In the genomic region with DNA sequence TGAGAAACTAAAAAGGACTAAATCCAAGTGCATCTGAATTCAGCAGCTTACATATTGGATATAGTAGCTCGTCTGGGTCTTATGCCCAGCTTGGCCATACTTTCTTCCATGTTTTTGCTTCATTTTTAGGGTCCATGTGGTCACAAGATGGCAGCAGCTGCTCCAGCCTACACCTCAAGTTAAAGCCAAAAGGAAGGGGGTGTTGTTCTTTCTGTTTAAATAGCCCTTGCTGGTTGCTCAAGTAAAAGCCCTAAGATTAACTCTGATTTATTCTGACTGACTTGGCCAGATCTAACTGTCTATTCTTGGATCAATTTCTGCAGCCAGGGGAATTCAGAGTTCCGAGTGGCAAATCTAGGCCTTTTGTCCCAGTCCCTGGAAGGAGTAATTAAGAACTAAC, we compare ENCODE assay signal across 25 mouse cellular contexts.
A peak's percentile ranks its signal among the peaks of the same experiment; 100 is the strongest.
DNase-seq lines count a peak whose midpoint lies in the region; ATAC-seq lines count a peak whose summit lies in the region.
"Had no signal": no experiment of that assay in that cellular context is flagged by ENCODE, and none has a peak within 500 bp of the region (broad histone marks: within the 10 kb centered on the region; RNA-seq: fewer than 3 reads in every experiment).

No protein-coding gene starts in this region.

- WGBS in midbrain, embryonic 11.5 days: 63% methylated on average over 2 of the region's 2 CpGs
- 57% methylated on average over 2 of the region's 2 CpGs for WGBS in midbrain, embryonic 16.5 days
- 64% methylated on average over 2 of the region's 2 CpGs for WGBS in liver, embryonic 11.5 days

- peak; percentile 95 for ATAC-seq in frontal cortex, adult (ENCODE audit: low TSS enrichment)
- no peak for ATAC-seq in midbrain, embryonic 11.5 days (ENCODE audit: low FRiP score)
- ATAC-seq in midbrain, embryonic 16.5 days: no peak
- ATAC-seq in liver, embryonic 11.5 days (replicated peaks; ENCODE audit: low FRiP score): no peak
- ATAC-seq: forebrain, embryonic 13.5 days; liver, embryonic 12.5 days had no signal

- H3K4me1 ChIP-seq in midbrain, embryonic 11.5 days (ENCODE audit: control insufficient read depth, insufficient read depth, low read length): no peaks in the 10 kb centered on the region
- H3K4me1 ChIP-seq in midbrain, embryonic 16.5 days (ENCODE audit: control insufficient read depth, insufficient read depth, low read length): no peaks in the 10 kb centered on the region
- no peaks in the 10 kb centered on the region for H3K4me1 ChIP-seq in liver, embryonic 11.5 days (replicated peaks; ENCODE audit: control insufficient read depth, insufficient read depth, low read length)
- H3K4me1 ChIP-seq: forebrain, embryonic 13.5 days; heart, embryonic 15.5 days; hindbrain, embryonic 15.5 days; limb, embryonic 12.5 days; liver, embryonic 12.5 days; midbrain, embryonic 12.5 days had no signal

- no peaks in the 10 kb centered on the region for H3K27me3 ChIP-seq in midbrain, embryonic 11.5 days (ENCODE audit: control insufficient read depth, insufficient read depth, low read length)
- H3K27me3 ChIP-seq in midbrain, embryonic 16.5 days (ENCODE audit: control insufficient read depth, insufficient read depth, low read depth, low read length): no peaks in the 10 kb centered on the region
- no peaks in the 10 kb centered on the region for H3K27me3 ChIP-seq in liver, embryonic 11.5 days (replicated peaks; ENCODE audit: control insufficient read depth, insufficient read depth, low read length)
- H3K27me3 ChIP-seq: forebrain, embryonic 13.5 days; heart, embryonic 15.5 days; hindbrain, embryonic 15.5 days; limb, embryonic 12.5 days; liver, embryonic 12.5 days; midbrain, embryonic 12.5 days had no signal

- H3K9me3 ChIP-seq in midbrain, embryonic 11.5 days (ENCODE audit: control insufficient read depth, low read length): no peaks in the 10 kb centered on the region
- no peaks in the 10 kb centered on the region for H3K9me3 ChIP-seq in midbrain, embryonic 16.5 days (replicated peaks; ENCODE audit: control insufficient read depth, low read length, poor library complexity, severe bottlenecking)
- no peaks in the 10 kb centered on the region for H3K9me3 ChIP-seq in liver, embryonic 11.5 days (ENCODE audit: control insufficient read depth, low read length)
- H3K9me3 ChIP-seq: forebrain, embryonic 13.5 days; heart, embryonic 15.5 days; hindbrain, embryonic 15.5 days; limb, embryonic 12.5 days; liver, embryonic 12.5 days; midbrain, embryonic 12.5 days had no signal

- no peak for DNase-seq in frontal cortex, postnatal 25 days (ENCODE audit: low spot score in 2 of 2)
- DNase-seq in midbrain, embryonic 11.5 days (ENCODE audit: low spot score, missing footprints): peak; percentile 80
- peak; percentile 22 to 45 for DNase-seq in frontal cortex, adult 2 months (ENCODE audit: extremely low spot score in 1 of 2, low spot score in 1 of 2)
- peak; percentile 3 to 28 for DNase-seq in right cerebral cortex, postnatal 36 days (ENCODE audit: low spot score in 2 of 2)
- DNase-seq in liver, embryonic 11.5 days (ENCODE audit: low spot score): no peak
- no peak for DNase-seq in kidney, postnatal 25 days
- DNase-seq: adrenal gland, postnatal 36 days; cerebellum, adult 11-12 months; cerebellum, postnatal 36 days; embryo, embryonic 11 days; gastrocnemius, adult 2 months; heart, postnatal 36 days; kidney, adult 2 months; lung, adult 18-20 months; lung, postnatal 14 days had no signal

- H3K27ac ChIP-seq in midbrain, embryonic 11.5 days (ENCODE audit: low read depth, low read length): no peak overlapping the region
- H3K27ac ChIP-seq in midbrain, embryonic 16.5 days (ENCODE audit: low read length): no peak overlapping the region
- H3K27ac ChIP-seq in liver, embryonic 11.5 days (ENCODE audit: low read depth, low read length): no peak overlapping the region
- H3K27ac ChIP-seq: forebrain, embryonic 13.5 days; gastrocnemius, adult 2 months; heart, embryonic 15.5 days; hindbrain, embryonic 15.5 days; kidney, postnatal 0 days; limb, embryonic 12.5 days; liver, embryonic 12.5 days; midbrain, embryonic 12.5 days; stomach, postnatal 0 days had no signal

- no peak overlapping the region for H3K9ac ChIP-seq in midbrain, embryonic 11.5 days (ENCODE audit: low read length)
- no peak overlapping the region for H3K9ac ChIP-seq in midbrain, embryonic 16.5 days (ENCODE audit: low read depth, low read length)
- no peak overlapping the region for H3K9ac ChIP-seq in liver, embryonic 11.5 days (ENCODE audit: low read depth, low read length)
- H3K9ac ChIP-seq: forebrain, embryonic 13.5 days; heart, embryonic 15.5 days; hindbrain, embryonic 15.5 days; limb, embryonic 12.5 days; liver, embryonic 12.5 days; midbrain, embryonic 12.5 days had no signal

- H3K4me2 ChIP-seq in midbrain, embryonic 11.5 days: no peak overlapping the region
- H3K4me2 ChIP-seq in midbrain, embryonic 16.5 days (ENCODE audit: low read length): no peak overlapping the region
- no peak overlapping the region for H3K4me2 ChIP-seq in liver, embryonic 11.5 days
- H3K4me2 ChIP-seq: forebrain, embryonic 13.5 days; heart, embryonic 15.5 days; hindbrain, embryonic 15.5 days; limb, embryonic 12.5 days; liver, embryonic 12.5 days; midbrain, embryonic 12.5 days had no signal

- no peak overlapping the region for H3K4me3 ChIP-seq in midbrain, embryonic 11.5 days (ENCODE audit: low read depth, low read length)
- no peak overlapping the region for H3K4me3 ChIP-seq in midbrain, embryonic 16.5 days (ENCODE audit: low read depth, low read length)
- H3K4me3 ChIP-seq in liver, embryonic 11.5 days (ENCODE audit: low read depth, low read length): no peak overlapping the region
- H3K4me3 ChIP-seq: forebrain, embryonic 13.5 days; gastrocnemius, adult 2 months; heart, embryonic 15.5 days; hindbrain, embryonic 15.5 days; limb, embryonic 12.5 days; liver, embryonic 12.5 days; midbrain, embryonic 12.5 days had no signal

- H3K36me3 ChIP-seq in midbrain, embryonic 11.5 days (ENCODE audit: control insufficient read depth, insufficient read depth, low read length): no peaks in the 10 kb centered on the region
- H3K36me3 ChIP-seq in midbrain, embryonic 16.5 days (ENCODE audit: control insufficient read depth, insufficient read depth, low read length): no peaks in the 10 kb centered on the region
- H3K36me3 ChIP-seq in liver, embryonic 11.5 days (ENCODE audit: control insufficient read depth, insufficient read depth, low read length): no peaks in the 10 kb centered on the region
- H3K36me3 ChIP-seq: heart, embryonic 15.5 days; hindbrain, embryonic 15.5 days; limb, embryonic 12.5 days; liver, embryonic 12.5 days; midbrain, embryonic 12.5 days had no signal

Comparison
In these comparisons a context has a peak if more than half of its experiments do, and no peak if none do; other contexts are left out.
1. DNase-seq: peak in midbrain, embryonic 11.5 days (single experiment), frontal cortex, adult 2 months (2 of 2) and right cerebral cortex, postnatal 36 days (2 of 2); none in frontal cortex, postnatal 25 days (0 of 2), liver, embryonic 11.5 days (single experiment) and kidney, postnatal 25 days (0 of 2).